Mouse (Mus musculus): ENCODE results near the gene Tspan7.

DNA sequence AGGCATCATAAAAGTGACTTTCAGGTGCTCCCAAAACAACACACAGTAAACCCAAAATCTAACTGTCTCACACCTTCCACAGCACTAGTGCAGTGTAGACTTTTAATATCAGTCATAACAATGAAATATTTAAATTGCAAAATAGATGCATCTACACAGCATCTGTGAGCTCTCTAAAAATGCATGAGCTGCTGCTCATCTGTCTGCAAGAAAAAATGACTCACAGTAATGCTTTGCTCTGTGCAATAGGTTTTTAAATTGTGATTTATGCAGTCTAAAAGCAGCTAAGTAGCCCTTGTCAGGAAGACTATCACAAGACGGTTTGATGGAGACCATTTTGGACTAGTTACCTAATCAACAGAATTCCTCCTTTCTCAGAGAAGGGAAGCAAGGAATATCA, 31.2 kb upstream of the Tspan7 start:
- TF ChIP-seq CTCF (IDR thresholded peaks at IDR 0.05; ENCODE audit: extremely low read depth, insufficient read depth, low read length) (no peak), POLR2A (IDR thresholded peaks at IDR 0.05; ENCODE audit: extremely low read depth, insufficient read depth, low read length) (no peak)
